Mouse (Mus musculus) megakaryocyte, embryonic 14.5 days (primary cell): ENCODE data around the gene Ptrh2. TPM values are rescaled to one million over a fixed set of nuclear protein-coding genes. Genes with fewer than 3 reads are reported as not detected.
A peak's percentile ranks its signal among the peaks of the same experiment; 100 is the strongest.
"Not testable (repeated sequence)": the region's sequence is repeated elsewhere in the genome, so short reads cannot be mapped to it uniquely, and the experiment has no call there.

ENCODE experiments used
- H3K27me3 ChIP-seq: replicated peaks from 2 replicates; pipeline ENCODE3; 2012; ENCODE audit warnings: inconsistent platforms
- H3K36me3 ChIP-seq: replicated peaks from 2 replicates; pipeline ENCODE3; 2012; ENCODE audit warnings: low read length, inconsistent platforms, mixed read lengths
- H3K4me1 ChIP-seq: 2 replicates; pipeline ENCODE4 v1.6.1; 2012; ENCODE audit warnings: inconsistent platforms
- H3K4me3 ChIP-seq: replicated peaks from 2 replicates; pipeline ENCODE3; 2012; ENCODE audit warnings: moderate library complexity, mild to moderate bottlenecking, inconsistent platforms
- H3K9me3 ChIP-seq: 2 replicates; pipeline ENCODE4 v1.6.1; 2012; ENCODE audit warnings: inconsistent platforms
- FLI1 ChIP-seq: IDR thresholded peaks from 2 replicates; pipeline ENCODE4 v1.6.1; 2012; ENCODE audit warnings: low read length, inconsistent platforms, mixed read lengths
- GATA1 ChIP-seq: IDR thresholded peaks from 3 replicates; pipeline ENCODE4 v1.6.1; 2012; ENCODE audit warnings: mixed read lengths, low read length, inconsistent platforms, borderline replicate concordance
- polyA plus RNA-seq: library from polyadenylated mRNA; stranded (reverse); fragments of >175 nt; gene quantifications from 2 replicates; pipeline ENCODE4 v1.2.3, GENCODE M21; 2012; ENCODE audit warnings: low replicate concordance; ENCODE audit not compliant: insufficient read depth

Gene Ptrh2
- polyA plus RNA-seq, 1 experiment = 0.45 TPM

DNA sequence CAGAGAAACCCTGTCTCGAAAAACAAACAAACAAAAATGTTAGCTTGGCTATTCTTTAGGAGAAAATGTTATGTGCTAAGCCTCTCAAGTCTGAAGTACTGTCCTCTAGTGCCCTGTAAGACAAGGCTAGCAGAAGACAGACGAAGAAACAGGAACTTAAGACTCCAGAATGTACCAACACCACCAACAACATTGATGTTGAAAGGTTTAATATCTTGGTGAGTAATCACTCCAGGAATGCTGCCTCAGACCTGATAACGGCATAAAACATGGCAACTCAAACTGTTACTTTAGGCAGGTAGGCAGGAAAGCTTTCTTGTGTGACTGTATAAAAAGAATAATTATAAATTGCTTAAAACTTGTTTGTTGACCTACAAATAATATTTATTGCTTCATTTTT, 40.2 kb downstream of the Ptrh2 start:
- no peak overlapping the region for H3K4me3 ChIP-seq
- peaks cover 96% of the 10 kb centered on the region for H3K36me3 ChIP-seq
- no peaks in the 10 kb centered on the region for H3K9me3 ChIP-seq
- no peaks in the 10 kb centered on the region for H3K27me3 ChIP-seq
- H3K4me1 ChIP-seq = no peaks in the 10 kb centered on the region
- TF ChIP-seq GATA1 = no peak
- TF ChIP-seq FLI1 = no peak

- Histone ChIP-seq H3K36me3 (peaks cover 96% of the 10 kb centered on the region), H3K4me1 (no peaks in the 10 kb centered on the region), H3K27me3 (no peaks in the 10 kb centered on the region), H3K9me3 (no peaks in the 10 kb centered on the region), H3K4me3 (no peak overlapping the region)
- TF ChIP-seq GATA1 (no peak), FLI1 (no peak)
Measured at GRCm38 (mm10) chr11:86724982-86725381, 41.2 kb downstream of the Ptrh2 start.

DNA sequence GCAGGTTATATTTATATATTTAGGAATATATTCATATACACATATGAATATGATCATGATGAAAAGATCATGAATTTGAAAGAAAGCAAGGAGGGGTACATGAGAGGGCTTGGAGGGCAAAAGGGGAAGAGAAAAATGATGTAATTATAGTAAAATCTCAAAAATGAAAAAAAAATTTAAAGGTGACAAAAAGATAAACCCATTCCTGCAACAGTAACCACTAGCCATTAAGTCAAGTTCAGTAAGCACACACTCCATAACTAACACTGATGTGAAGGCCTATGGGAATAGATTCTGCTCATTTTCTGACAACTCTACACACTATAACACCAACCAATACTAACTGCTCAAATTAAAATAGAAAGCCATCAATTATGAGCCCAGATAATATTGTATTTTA, 41.8 kb downstream of the Ptrh2 start:
- no peak overlapping the region for H3K4me3 ChIP-seq

GRCm38 (mm10) chr11:86731443-86731842, 47.7 kb downstream of the Ptrh2 start:
- no peak for TF ChIP-seq FLI1
- no peak for TF ChIP-seq GATA1
- Histone ChIP-seq H3K4me1 (peaks cover 25% of the 10 kb centered on the region), H3K36me3 (peaks cover 95% of the 10 kb centered on the region), H3K27me3 (no peaks in the 10 kb centered on the region), H3K9me3 (no peaks in the 10 kb centered on the region), H3K4me3 (no peak overlapping the region)

More for the DNA sequence above, 41.8 kb downstream of the Ptrh2 start:
- TF ChIP-seq FLI1 (no peak), GATA1 (no peak)
- H3K27me3 ChIP-seq = no peaks in the 10 kb centered on the region
- no peaks in the 10 kb centered on the region for H3K4me1 ChIP-seq
- H3K36me3 ChIP-seq = peaks cover 96% of the 10 kb centered on the region
- H3K9me3 ChIP-seq = no peaks in the 10 kb centered on the region

- Histone ChIP-seq H3K4me1 (peaks cover 35% of the 10 kb centered on the region), H3K27me3 (no peaks in the 10 kb centered on the region), H3K9me3 (no peaks in the 10 kb centered on the region), H3K36me3 (peaks cover 85% of the 10 kb centered on the region), H3K4me3 (no peak overlapping the region)
- TF ChIP-seq FLI1 (no peak), GATA1 (no peak)
Measured at GRCm38 (mm10) chr11:86734241-86734939, 50.6 kb downstream of the Ptrh2 start.

DNA sequence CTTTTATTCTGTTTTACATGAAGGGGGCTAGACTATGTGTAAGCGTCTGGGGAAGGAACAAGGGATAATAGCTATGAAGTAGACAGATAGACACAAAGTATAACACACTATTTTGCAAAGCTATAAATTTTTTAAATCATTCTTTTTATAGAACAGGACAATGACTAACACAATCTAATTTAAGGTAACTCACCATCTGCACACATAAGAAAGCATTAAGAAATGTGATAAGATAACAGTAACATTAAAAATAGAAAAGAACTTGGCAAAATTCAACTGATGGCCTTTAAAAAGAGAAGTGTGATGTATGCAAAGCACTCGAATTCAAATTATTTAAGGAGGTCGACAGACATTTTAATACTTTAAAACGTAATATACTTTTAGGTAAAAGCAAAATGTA, 51.2 kb downstream of the Ptrh2 start:
- no peak overlapping the region for H3K4me3 ChIP-seq
- H3K27me3 ChIP-seq = no peaks in the 10 kb centered on the region
- peaks cover 41% of the 10 kb centered on the region for H3K4me1 ChIP-seq
- peaks cover 79% of the 10 kb centered on the region for H3K36me3 ChIP-seq
- TF ChIP-seq FLI1 = no peak
- no peak for TF ChIP-seq GATA1
- no peaks in the 10 kb centered on the region for H3K9me3 ChIP-seq

- H3K27me3 ChIP-seq = no peaks in the 10 kb centered on the region
- no peak overlapping the region for H3K4me3 ChIP-seq
- no peaks in the 10 kb centered on the region for H3K9me3 ChIP-seq
- TF ChIP-seq FLI1 (no peak), GATA1 (no peak)
- peaks cover 53% of the 10 kb centered on the region for H3K4me1 ChIP-seq
- H3K36me3 ChIP-seq = peaks cover 62% of the 10 kb centered on the region
Measured at GRCm38 (mm10) chr11:86737301-86738000, 53.7 kb downstream of the Ptrh2 start.

- peaks cover 58% of the 10 kb centered on the region for H3K36me3 ChIP-seq
- H3K27me3 ChIP-seq, H3K9me3 ChIP-seq, H3K4me3 ChIP-seq: not testable (repeated sequence)
- H3K4me1 ChIP-seq = peaks cover 60% of the 10 kb centered on the region
Measured at GRCm38 (mm10) chr11:86738308-86738707, 54.5 kb downstream of the Ptrh2 start.

DNA sequence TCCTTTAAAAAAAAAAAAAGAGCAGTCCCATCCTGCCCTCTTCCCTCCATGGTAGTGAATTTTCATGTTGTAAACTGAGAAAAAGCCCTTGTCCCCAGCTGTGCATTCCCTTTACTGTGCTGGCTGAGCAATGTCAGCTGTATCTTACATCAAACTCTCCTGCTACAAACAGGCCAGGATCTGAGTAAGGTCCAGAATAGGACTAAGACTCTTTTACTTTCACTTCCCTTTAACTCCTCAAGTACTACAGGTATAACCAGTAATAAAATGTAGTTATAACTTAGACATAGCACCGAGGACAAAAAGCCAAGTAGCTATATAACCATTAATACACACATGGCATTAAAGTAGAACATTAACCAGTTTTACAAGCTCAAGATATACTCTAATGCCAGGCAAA, 55.2 kb downstream of the Ptrh2 start:
- peaks cover 51% of the 10 kb centered on the region for H3K36me3 ChIP-seq

GRCm38 (mm10) chr11:86739470-86739869, 55.7 kb downstream of the Ptrh2 start:
- TF ChIP-seq GATA1 = no peak
- no peak for TF ChIP-seq FLI1
- peaks cover 46% of the 10 kb centered on the region for H3K36me3 ChIP-seq
- peaks cover 63% of the 10 kb centered on the region for H3K4me1 ChIP-seq
- no peaks in the 10 kb centered on the region for H3K9me3 ChIP-seq
- no peaks in the 10 kb centered on the region for H3K27me3 ChIP-seq
- no peak overlapping the region for H3K4me3 ChIP-seq

More for the DNA sequence above, 55.2 kb downstream of the Ptrh2 start:
- Histone ChIP-seq H3K27me3 (no peaks in the 10 kb centered on the region), H3K9me3 (no peaks in the 10 kb centered on the region), H3K4me3 (peak overlapping the region; percentile 62), H3K4me1 (peaks cover 64% of the 10 kb centered on the region)
- TF ChIP-seq GATA1 (no peak), FLI1 (no peak)
